Mouse (Mus musculus) forebrain, embryonic 16.5 days (tissue): Measurements from ENCODE around the gene Zfp467. TPM values are rescaled to one million over a fixed set of nuclear protein-coding genes. Genes with fewer than 3 reads are reported as not detected.

Source experiments
- ATAC-seq: fragments of 200-750 bp; cut with Nextera tagmentation; 2 replicates; pipeline ENCODE4 v1.8.0; 2017; ENCODE audit warnings: mild to moderate bottlenecking, moderate library complexity
- H3K27ac ChIP-seq: fragments of 300-500 bp; sonication (generic); 2 replicates; pipeline ENCODE4 v1.5.1; 2014; ENCODE audit warnings: low read length, control low read depth
- H3K27me3 ChIP-seq: fragments of 300-500 bp; sonication (generic); replicated peaks from 2 replicates; pipeline ENCODE4 v1.6.1; 2014; ENCODE audit warnings: low read length; ENCODE audit not compliant: control insufficient read depth, insufficient read depth
- H3K36me3 ChIP-seq: fragments of 300-500 bp; sonication (generic); 2 replicates; pipeline ENCODE4 v1.6.1; 2014; ENCODE audit not compliant: control insufficient read depth, insufficient read depth
- H3K4me1 ChIP-seq: fragments of 300-500 bp; sonication (generic); replicated peaks from 2 replicates; pipeline ENCODE4 v1.6.1; 2014; ENCODE audit warnings: low read length; ENCODE audit not compliant: control insufficient read depth, insufficient read depth
- H3K4me2 ChIP-seq: fragments of 300-500 bp; sonication (generic); 2 replicates; pipeline ENCODE4 v1.6.1; 2014; ENCODE audit warnings: mild to moderate bottlenecking, low read length, control low read depth
- H3K4me3 ChIP-seq: fragments of 300-500 bp; sonication (generic); replicated peaks from 2 replicates; pipeline ENCODE4 v1.5.1; 2014; ENCODE audit warnings: mild to moderate bottlenecking, low read length, control low read depth
- H3K9ac ChIP-seq: fragments of 300-500 bp; sonication (generic); replicated peaks from 2 replicates; pipeline ENCODE4 v1.6.1; 2014; ENCODE audit warnings: low read depth, low read length, control low read depth
- H3K9me3 ChIP-seq: fragments of 300-500 bp; sonication (generic); 2 replicates; pipeline ENCODE4 v1.6.1; 2016; ENCODE audit warnings: low read length; ENCODE audit not compliant: control insufficient read depth
- WGBS: fragments of 180-500 bp; shearing (Covaris S2); extraction: QIAGEN DNeasy Blood & Tissue Kit; methylation state at CpG from one replicate; pipeline ENCODE4 v1.1.7; 2014; 5-methylcytosine and 5-hydroxymethylcytosine counted together
- polyA plus RNA-seq: library from polyadenylated mRNA; unstranded; fragments of >200 nt; fragmentation: Nextera tagmentation; extraction: Ambion mirVana; gene quantifications from 2 replicates; pipeline ENCODE4 v1.2.1, GENCODE M21; 2015

Zfp467 gene
- polyA plus RNA-seq, 1 experiment from 2014 or later = 29.8 TPM

DNA sequence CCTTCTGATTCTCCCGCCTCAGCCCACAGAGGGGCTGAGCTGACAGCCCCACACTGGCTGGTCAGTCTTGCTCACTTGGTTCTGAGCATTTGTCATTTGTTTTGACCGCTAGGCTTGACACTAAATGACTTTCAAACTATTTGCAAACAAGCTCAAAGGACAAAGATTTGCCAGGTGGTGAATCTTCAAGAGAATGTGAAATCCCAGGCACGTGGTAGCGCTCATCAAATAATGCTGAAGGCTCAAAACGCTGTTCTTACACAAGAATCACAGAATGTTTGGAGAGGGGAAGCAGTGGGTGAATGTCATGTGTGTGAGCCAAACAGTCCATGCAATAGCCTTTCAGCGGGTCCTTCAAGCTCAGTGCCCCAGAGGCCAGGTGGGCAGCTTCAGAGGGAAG, 11.0 kb downstream of the Zfp467 start:
- ATAC-seq = no peak
- 67% methylated on average over 6 of the region's 6 CpGs for WGBS
- Histone ChIP-seq H3K9me3 (no peaks in the 10 kb centered on the region), H3K4me3 (no peak overlapping the region), H3K27me3 (no peaks in the 10 kb centered on the region; the same call in 1 of the 2 replicates), H3K9ac (no peak overlapping the region), H3K36me3 (0 out of 2 replicates have a peak, but pooled peaks cover 8% of the 10 kb centered on the region), H3K4me1 (no peaks in the 10 kb centered on the region; the same call in 1 of the 2 replicates), H3K27ac (no peak overlapping the region), H3K4me2 (no peak overlapping the region)

DNA sequence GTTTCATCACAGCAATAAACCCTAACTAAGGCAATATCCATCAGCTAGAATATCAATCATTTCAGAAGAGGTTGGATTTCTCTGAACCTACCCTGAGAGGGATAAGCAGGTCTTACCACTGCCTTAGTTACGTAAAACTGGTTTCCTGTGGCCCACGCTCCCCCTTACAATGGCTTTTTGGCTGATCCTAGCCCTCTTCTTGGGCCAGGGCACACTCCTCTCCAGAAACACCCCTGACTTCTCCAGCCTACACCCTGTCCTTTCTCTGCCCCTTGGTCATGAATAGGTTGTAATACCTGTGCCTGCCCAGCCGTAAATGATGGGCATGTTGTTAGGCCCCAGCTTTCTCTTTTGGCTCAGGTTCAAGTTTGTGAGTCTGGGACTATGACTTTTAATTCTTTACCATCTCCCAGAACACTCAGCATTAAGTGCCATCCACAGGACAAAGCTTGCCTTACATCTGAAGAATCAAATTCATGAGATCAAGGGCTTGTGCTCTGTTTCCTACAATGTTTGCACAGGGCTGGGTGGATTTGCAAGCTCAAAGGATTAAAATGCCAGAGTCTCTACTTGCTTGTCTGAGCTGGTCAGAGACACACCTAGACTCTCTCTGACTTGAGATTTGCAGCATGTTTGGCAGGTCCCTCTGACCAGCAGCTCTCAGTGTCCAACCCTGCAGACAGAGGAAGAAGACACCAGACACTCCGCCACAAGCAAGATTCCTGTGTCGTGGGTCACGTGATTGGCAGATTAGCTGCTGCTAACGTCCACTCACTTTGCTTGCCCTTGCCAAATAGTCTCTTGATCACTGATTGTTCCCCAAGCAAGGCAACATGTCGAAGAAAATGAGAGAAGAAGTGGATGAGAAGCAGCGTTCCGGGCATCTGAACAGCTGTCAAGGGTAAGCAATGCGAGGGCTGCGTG, 12.5 kb downstream of the Zfp467 start:
- Histone ChIP-seq H3K4me3 (no peak overlapping the region), H3K4me2 (no peak overlapping the region), H3K9ac (no peak overlapping the region), H3K27ac (no peak overlapping the region), H3K9me3 (no peaks in the 10 kb centered on the region), H3K36me3 (0 out of 2 replicates have a peak, but pooled peaks cover 3% of the 10 kb centered on the region), H3K4me1 (no peaks in the 10 kb centered on the region), H3K27me3 (no peaks in the 10 kb centered on the region)
- ATAC-seq = no peak
- 70% methylated on average over 12 of the region's 12 CpGs for WGBS

DNA sequence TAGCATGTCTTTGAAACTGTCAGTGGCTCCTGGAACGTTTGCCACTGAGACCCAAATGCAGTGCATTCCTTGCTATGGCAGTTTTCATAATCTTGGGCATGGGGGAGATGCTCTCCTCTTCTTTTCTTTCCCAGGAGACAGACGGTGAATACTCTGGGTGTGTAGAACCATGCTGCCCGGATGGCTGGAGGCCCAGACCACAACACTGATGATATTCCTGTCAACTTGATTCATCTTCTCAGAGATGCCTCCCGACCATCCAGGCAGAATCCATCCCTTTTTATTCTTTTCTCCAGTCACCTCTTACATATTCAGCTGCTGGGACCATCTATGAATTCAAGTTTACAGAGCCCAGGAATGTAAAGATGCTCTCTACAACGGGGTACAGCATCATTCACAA, 14.9 kb downstream of the Zfp467 start:
- Histone ChIP-seq H3K9me3 (no peaks in the 10 kb centered on the region), H3K4me2 (no peak overlapping the region), H3K4me3 (no peak overlapping the region), H3K27me3 (no peaks in the 10 kb centered on the region), H3K9ac (no peak overlapping the region), H3K4me1 (no peaks in the 10 kb centered on the region), H3K27ac (no peak overlapping the region), H3K36me3 (no peaks in the 10 kb centered on the region)
- no peak for ATAC-seq
- 75% methylated on average over 5 of the region's 5 CpGs for WGBS

DNA sequence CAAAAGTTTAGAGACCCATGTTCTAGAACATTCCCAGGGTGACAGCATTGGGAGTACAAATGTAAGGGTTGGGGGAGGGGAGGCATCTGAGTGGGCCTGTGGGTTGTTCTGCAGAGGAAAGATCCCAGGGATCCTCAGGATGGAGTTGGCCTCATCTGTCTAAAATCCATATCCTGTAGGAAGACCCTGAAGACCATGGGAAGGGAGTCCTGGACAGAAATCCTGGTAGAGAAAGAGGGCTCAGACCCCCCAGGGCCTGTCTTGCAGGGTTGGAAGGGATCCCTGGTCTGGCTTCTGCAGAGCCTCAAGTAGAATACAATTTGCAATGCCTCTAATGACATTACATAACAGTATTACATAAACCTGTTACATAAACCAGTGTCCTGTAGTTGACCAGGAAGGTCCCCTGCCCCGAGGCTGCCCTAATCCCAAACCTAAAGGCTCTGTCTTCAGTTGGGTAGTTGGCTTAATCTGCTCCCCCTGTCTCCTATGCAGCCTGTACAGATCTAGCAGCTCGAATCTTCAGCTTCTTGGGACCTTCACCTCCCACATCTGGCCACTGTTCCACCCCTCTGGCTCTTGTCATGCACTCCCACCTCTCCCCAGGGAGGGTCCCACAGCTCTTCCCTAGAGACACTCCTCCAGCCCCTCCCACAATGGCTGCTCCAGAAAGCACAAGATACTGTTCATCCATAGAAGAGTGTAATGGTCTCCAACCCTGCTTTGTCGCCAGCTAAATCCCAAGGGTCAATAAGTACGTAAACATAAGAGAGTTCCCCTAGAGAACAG, 16.7 kb downstream of the Zfp467 start:
- H3K9ac ChIP-seq = no peak overlapping the region
- H3K27me3 ChIP-seq = no peaks in the 10 kb centered on the region
- H3K27ac ChIP-seq = no peak overlapping the region
- no peak overlapping the region for H3K4me2 ChIP-seq
- WGBS = 68% methylated on average over 4 of the region's 4 CpGs
- H3K9me3 ChIP-seq = no peaks in the 10 kb centered on the region
- ATAC-seq = no peak
- H3K36me3 ChIP-seq = no peaks in the 10 kb centered on the region
- H3K4me3 ChIP-seq = no peak overlapping the region
- H3K4me1 ChIP-seq = no peaks in the 10 kb centered on the region

DNA sequence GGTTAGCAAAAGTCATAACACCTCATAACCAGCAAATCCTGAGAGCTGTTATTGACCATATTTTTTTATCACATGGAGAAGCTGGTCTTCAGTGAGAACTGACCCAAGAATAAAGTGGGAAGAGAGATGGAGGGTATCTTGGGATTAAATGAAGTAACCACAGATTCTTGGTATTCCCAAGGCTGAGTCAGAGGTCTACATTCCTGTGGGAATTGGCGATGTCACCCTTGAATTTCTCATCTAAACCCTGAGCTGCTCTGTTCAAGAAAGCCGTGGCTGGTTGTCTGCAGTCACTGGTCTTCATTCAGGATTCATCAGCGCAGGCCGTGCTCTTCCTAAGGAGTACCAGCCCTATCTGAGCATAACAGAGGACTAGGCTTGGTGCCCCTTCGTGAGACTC, 18.7 kb downstream of the Zfp467 start:
- Histone ChIP-seq H3K36me3 (no peaks in the 10 kb centered on the region), H3K4me1 (no peaks in the 10 kb centered on the region), H3K9me3 (no peaks in the 10 kb centered on the region), H3K9ac (no peak overlapping the region), H3K27ac (no peak overlapping the region), H3K27me3 (no peaks in the 10 kb centered on the region), H3K4me3 (no peak overlapping the region), H3K4me2 (no peak overlapping the region)
- WGBS = 86% methylated on average over 5 of the region's 5 CpGs
- ATAC-seq = no peak

DNA sequence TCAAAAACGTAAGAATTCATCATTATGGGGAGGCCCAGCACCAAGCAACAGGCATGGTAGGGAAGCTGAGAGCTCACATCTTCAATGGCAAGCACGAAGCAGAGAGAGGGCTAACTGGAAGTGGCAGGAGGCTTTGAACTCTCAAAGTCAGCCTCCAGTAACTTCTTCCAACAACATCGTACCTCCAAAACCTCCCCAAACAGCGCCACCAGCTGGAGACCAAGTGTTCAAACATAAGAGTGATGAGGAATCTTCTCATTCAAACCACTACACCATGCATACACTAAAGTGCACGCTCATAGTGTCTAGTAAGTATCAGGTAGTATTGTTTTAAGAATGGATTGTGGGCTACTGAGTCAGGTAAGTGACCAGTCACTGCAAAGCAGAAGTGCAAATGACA, 21.6 kb downstream of the Zfp467 start:
- Histone ChIP-seq H3K27me3 (no peaks in the 10 kb centered on the region), H3K4me1 (no peaks in the 10 kb centered on the region), H3K27ac (no peak overlapping the region), H3K36me3 (no peaks in the 10 kb centered on the region), H3K9ac (no peak overlapping the region), H3K9me3 (no peaks in the 10 kb centered on the region), H3K4me3 (no peak overlapping the region), H3K4me2 (no peak overlapping the region)
- ATAC-seq = no peak
- 67% methylated on average over 5 of the region's 5 CpGs for WGBS

DNA sequence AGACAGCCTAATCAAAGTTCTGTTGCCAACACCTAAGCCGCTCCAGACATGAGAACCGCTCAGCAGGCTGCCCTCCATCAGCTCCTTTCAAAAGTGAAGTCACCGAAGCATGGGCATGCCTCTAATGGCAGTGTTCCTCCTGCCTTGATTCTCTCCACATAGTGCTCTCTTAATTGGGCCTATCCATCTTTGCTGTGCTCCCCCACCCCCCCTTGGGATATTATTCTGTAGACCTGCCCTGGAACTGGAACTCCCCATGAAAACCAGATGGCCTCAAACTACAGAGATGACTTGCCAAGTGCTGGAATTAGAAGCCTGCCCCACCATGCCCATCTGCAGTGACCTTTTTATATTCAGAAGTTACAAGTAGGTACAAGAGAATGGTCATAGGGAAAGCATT, 22.3 kb downstream of the Zfp467 start:
- Histone ChIP-seq H3K9me3 (no peaks in the 10 kb centered on the region), H3K9ac (no peak overlapping the region), H3K27me3 (no peaks in the 10 kb centered on the region), H3K36me3 (0 out of 2 replicates have a peak, but pooled peaks cover 4% of the 10 kb centered on the region), H3K4me1 (no peaks in the 10 kb centered on the region), H3K4me3 (no peak overlapping the region), H3K4me2 (no peak overlapping the region), H3K27ac (no peak overlapping the region)
- 64% methylated on average over 3 of the region's 3 CpGs for WGBS
- no peak for ATAC-seq

DNA sequence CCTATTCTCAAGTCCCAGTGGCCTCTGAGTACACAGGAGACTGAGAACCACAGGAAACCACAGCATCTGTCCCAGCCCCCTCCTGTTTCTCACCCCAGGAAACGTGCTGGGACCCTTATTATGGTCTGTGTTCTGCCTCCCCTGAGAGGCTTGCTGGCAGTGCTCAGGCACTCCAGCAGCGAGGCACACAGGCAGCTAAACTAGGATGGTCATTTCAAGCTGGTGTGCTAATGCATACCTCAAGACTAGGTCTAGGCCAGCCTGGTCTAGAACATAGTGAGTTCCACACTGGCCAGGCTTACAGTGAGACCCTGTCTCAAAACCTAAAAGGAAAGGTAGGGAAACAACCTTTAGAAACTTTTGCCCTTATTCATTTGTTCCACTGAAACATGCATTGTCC, 25.0 kb downstream of the Zfp467 start:
- Histone ChIP-seq H3K4me3 (no peak overlapping the region), H3K27me3 (no peaks in the 10 kb centered on the region), H3K36me3 (peaks cover 15% of the 10 kb centered on the region; the same call in 1 of the 2 replicates), H3K9ac (no peak overlapping the region), H3K9me3 (no peaks in the 10 kb centered on the region), H3K4me1 (no peaks in the 10 kb centered on the region), H3K4me2 (no peak overlapping the region), H3K27ac (no peak overlapping the region)
- ATAC-seq = peak; percentile 50
- whole genome bisulfite sequencing = 16% methylated on average over 2 of the region's 2 CpGs

DNA sequence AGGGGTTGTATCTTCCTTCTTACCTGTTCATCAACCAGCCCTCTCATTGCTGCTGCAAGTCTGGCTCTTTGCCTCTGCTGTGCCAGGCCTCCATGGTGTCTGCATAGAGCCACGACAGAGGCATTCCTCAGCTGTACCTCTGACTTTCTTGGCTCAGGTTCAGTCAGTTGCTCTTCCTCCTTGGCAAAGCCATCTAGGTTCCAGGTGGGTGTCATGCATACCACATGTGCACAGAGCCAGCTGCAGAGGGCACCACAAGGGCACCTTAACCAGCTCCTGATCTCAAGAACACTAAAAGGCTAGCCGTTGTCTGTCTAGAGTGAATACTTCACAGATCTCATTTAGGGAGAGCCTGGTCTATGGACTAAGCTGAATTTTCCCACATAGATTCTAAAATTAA, 29.1 kb downstream of the Zfp467 start:
- Histone ChIP-seq H3K36me3 (peaks cover 45% of the 10 kb centered on the region), H3K4me2 (no peak overlapping the region), H3K4me1 (no peaks in the 10 kb centered on the region), H3K4me3 (no peak overlapping the region), H3K27ac (no peak overlapping the region), H3K27me3 (no peaks in the 10 kb centered on the region), H3K9me3 (no peaks in the 10 kb centered on the region), H3K9ac (no peak overlapping the region)
- ATAC-seq = no peak
- 76% methylated on average over 2 of the region's 2 CpGs for WGBS
